Mouse (Mus musculus): Measurements from ENCODE around the gene Dda1. TPM values are rescaled to one million over a fixed set of nuclear protein-coding genes. Genes with fewer than 3 reads are reported as not detected.

Gene Dda1
- total and polyA plus RNA-seq, 2 experiments from 2014 or later = 66.4 to 73.5 TPM

- under 1% methylated on average over 22 of the region's 24 CpGs for WGBS
- ATAC-seq (ENCODE audit: insufficient read depth, low read depth) = no peak
Observed at GRCm38 (mm10) chr8:71469411-71469810, 412 bp downstream of the Dda1 start.

GRCm38 (mm10) chr8:71470146-71470912 lies 1.3 kb downstream of the Dda1 start:
- Histone ChIP-seq H3K9ac (replicated peaks; ENCODE audit: low read depth, low read length) (no peak overlapping the region), H3K27ac (ENCODE audit: low read depth) (no peak overlapping the region), H3K36me3 (replicated peaks; ENCODE audit: control insufficient read depth, insufficient read depth, low read length) (peaks cover 37% of the 10 kb centered on the region), H3K27me3 (ENCODE audit: control insufficient read depth, insufficient read depth, low read length) (no peaks in the 10 kb centered on the region), H3K4me2 (ENCODE audit: low read depth, low read length) (peak overlapping the region; percentile 96), H3K4me3 (ENCODE audit: low read depth, low read length) (peak overlapping the region; percentile 85; the same call in 1 of the 2 replicates), H3K4me1 (ENCODE audit: control insufficient read depth, insufficient read depth) (peaks cover 14% of the 10 kb centered on the region), H3K9me3 (replicated peaks; ENCODE audit: control insufficient read depth, low read length) (no peaks in the 10 kb centered on the region)
- WGBS = 89% methylated on average over 3 of the region's 3 CpGs
- no peak for DNase-seq (ENCODE audit: low spot score)
- no peak for TF ChIP-seq CTCF (IDR thresholded peaks at IDR 0.05; ENCODE audit: low read depth)
- no peak for TF ChIP-seq EP300 (IDR thresholded peaks at IDR 0.05; ENCODE audit: low read depth)
- no peak for ATAC-seq (ENCODE audit: insufficient read depth, low read depth)

More at GRCm38 (mm10) chr8:71469411-71469810, 412 bp downstream of the Dda1 start:
- Histone ChIP-seq H3K9ac (replicated peaks; ENCODE audit: low read depth, low read length) (peak overlapping the region; percentile 67), H3K4me3 (ENCODE audit: low read depth, low read length) (peak overlapping the region; percentile 85), H3K4me1 (ENCODE audit: control insufficient read depth, insufficient read depth) (peaks cover 14% of the 10 kb centered on the region), H3K27me3 (ENCODE audit: control insufficient read depth, insufficient read depth, low read length) (no peaks in the 10 kb centered on the region), H3K4me2 (ENCODE audit: low read depth, low read length) (peak overlapping the region; percentile 96), H3K27ac (ENCODE audit: low read depth) (peak overlapping the region; percentile 76), H3K36me3 (replicated peaks; ENCODE audit: control insufficient read depth, insufficient read depth, low read length) (peaks cover 30% of the 10 kb centered on the region), H3K9me3 (replicated peaks; ENCODE audit: control insufficient read depth, low read length) (no peaks in the 10 kb centered on the region)
- TF ChIP-seq EP300 (IDR thresholded peaks at IDR 0.05; ENCODE audit: low read depth) = no peak
- no peak for TF ChIP-seq CTCF (IDR thresholded peaks at IDR 0.05; ENCODE audit: low read depth)
- peak; percentile 7 for DNase-seq (ENCODE audit: low spot score)

DNA sequence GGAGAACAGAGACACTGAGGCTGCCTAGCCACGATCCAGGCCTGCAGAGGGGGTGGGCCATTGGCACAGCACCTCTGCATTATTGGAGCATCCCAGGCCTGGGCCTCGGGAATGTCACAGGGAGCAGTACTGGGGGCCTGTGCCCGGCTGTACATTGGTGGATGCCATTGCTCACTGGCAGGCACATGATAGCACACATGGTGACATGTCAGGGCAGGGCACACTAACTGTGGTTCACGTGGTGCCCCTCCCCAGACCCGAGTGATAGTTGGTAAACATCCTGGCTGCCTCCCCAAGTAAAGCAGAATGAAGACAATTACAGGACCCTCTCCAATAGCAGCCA lies 1.9 kb downstream of the Dda1 start:
- H3K4me1 ChIP-seq (ENCODE audit: control insufficient read depth, insufficient read depth) = peaks cover 15% of the 10 kb centered on the region
- DNase-seq (ENCODE audit: low spot score) (no peak), ATAC-seq (ENCODE audit: insufficient read depth, low read depth) (no peak)
- peaks cover 37% of the 10 kb centered on the region for H3K36me3 ChIP-seq (replicated peaks; ENCODE audit: control insufficient read depth, insufficient read depth, low read length)
- no peak overlapping the region for H3K4me3 ChIP-seq (ENCODE audit: low read depth, low read length)
- H3K27ac ChIP-seq (ENCODE audit: low read depth) = no peak overlapping the region
- H3K9me3 ChIP-seq (replicated peaks; ENCODE audit: control insufficient read depth, low read length) = no peaks in the 10 kb centered on the region
- WGBS = 76% methylated on average over 5 of the region's 5 CpGs
- H3K9ac ChIP-seq (replicated peaks; ENCODE audit: low read depth, low read length) = no peak overlapping the region
- TF ChIP-seq EP300 (IDR thresholded peaks at IDR 0.05; ENCODE audit: low read depth) (no peak), CTCF (IDR thresholded peaks at IDR 0.05; ENCODE audit: low read depth) (no peak)
- H3K4me2 ChIP-seq (ENCODE audit: low read depth, low read length) = no peak overlapping the region
- no peaks in the 10 kb centered on the region for H3K27me3 ChIP-seq (ENCODE audit: control insufficient read depth, insufficient read depth, low read length)

DNA sequence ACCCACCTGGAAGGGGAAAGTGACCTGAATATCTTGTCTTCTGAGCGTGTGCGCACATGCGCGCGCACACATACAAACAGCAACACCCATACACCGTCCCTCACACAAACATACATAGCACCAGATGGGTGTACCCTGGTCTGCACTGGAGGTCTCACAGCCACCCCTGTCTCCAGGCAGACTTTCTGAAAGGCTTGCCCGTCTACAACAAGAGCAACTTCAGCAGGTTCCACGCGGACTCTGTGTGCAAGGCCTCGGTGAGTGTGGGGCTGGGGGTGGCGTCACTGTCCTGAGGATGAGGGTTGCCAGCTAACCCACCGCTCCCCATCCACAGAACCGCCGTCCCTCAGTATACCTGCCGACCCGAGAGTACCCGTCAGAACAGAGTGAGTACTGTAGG lies 2.9 kb downstream of the Dda1 start:
- Histone ChIP-seq H3K4me2 (ENCODE audit: low read depth, low read length) (no peak overlapping the region), H3K4me1 (ENCODE audit: control insufficient read depth, insufficient read depth) (peaks cover 13% of the 10 kb centered on the region), H3K9me3 (replicated peaks; ENCODE audit: control insufficient read depth, low read length) (no peaks in the 10 kb centered on the region), H3K9ac (replicated peaks; ENCODE audit: low read depth, low read length) (no peak overlapping the region), H3K4me3 (ENCODE audit: low read depth, low read length) (no peak overlapping the region), H3K36me3 (replicated peaks; ENCODE audit: control insufficient read depth, insufficient read depth, low read length) (peaks cover 37% of the 10 kb centered on the region), H3K27me3 (ENCODE audit: control insufficient read depth, insufficient read depth, low read length) (no peaks in the 10 kb centered on the region), H3K27ac (ENCODE audit: low read depth) (no peak overlapping the region)
- ATAC-seq (ENCODE audit: insufficient read depth, low read depth) (no peak), DNase-seq (ENCODE audit: low spot score) (no peak)
- no peak for TF ChIP-seq EP300 (IDR thresholded peaks at IDR 0.05; ENCODE audit: low read depth)
- no peak for TF ChIP-seq CTCF (IDR thresholded peaks at IDR 0.05; ENCODE audit: low read depth)
- 94% methylated on average over 17 of the region's 17 CpGs for WGBS

DNA sequence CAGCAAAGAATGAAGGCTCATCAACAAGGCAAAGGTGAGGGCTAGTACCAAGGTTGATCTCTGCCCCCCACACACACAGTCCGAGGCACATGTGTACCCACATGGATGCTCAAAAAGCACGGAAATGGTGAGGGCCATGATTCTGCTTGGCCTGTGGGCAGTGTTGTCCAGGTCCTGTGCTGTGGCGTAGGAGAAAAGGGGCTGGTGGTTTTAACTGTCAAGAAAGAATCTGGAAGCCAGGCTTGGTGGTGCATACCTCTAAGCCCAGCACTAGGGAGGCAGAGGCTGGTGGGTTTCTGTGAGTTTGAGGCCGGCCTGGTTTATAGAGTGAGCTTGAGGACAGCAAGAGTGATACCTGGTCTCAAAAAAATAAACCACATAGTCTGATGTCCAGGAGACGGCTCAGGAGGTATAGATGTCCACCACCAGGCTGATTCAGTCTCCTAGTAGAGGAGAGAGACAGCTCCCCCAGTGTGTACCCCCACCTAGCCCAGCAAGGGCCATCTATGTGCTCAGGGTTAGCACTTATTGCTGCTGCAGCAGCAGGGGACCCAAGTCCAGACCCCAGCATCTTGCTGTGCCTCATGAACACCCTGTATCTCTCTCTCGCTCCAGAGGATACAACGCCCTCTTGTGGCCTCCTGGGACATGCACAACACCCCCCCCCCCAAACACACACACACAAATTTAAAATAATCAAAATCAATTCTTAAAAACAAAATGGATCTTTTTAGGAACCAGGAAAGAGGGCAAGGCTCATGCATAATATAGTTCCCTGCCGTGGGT lies 3.8 kb downstream of the Dda1 start:
- Histone ChIP-seq H3K4me1 (ENCODE audit: control insufficient read depth, insufficient read depth) (peaks cover 13% of the 10 kb centered on the region), H3K9me3 (replicated peaks; ENCODE audit: control insufficient read depth, low read length) (no peaks in the 10 kb centered on the region), H3K36me3 (replicated peaks; ENCODE audit: control insufficient read depth, insufficient read depth, low read length) (peaks cover 37% of the 10 kb centered on the region), H3K9ac (replicated peaks; ENCODE audit: low read depth, low read length) (no peak overlapping the region), H3K4me3 (ENCODE audit: low read depth, low read length) (no peak overlapping the region), H3K27ac (ENCODE audit: low read depth) (no peak overlapping the region), H3K4me2 (ENCODE audit: low read depth, low read length) (no peak overlapping the region), H3K27me3 (ENCODE audit: control insufficient read depth, insufficient read depth, low read length) (no peaks in the 10 kb centered on the region)
- TF ChIP-seq EP300 (IDR thresholded peaks at IDR 0.05; ENCODE audit: low read depth) = no peak
- TF ChIP-seq CTCF (IDR thresholded peaks at IDR 0.05; ENCODE audit: low read depth) = no peak
- DNase-seq (ENCODE audit: low spot score) (no peak), ATAC-seq (ENCODE audit: insufficient read depth, low read depth) (no peak)
- WGBS = 87% methylated on average over 8 of the region's 8 CpGs

Data from heart, postnatal 0 days (tissue).